Mouse (Mus musculus): ENCODE measurements around the gene Mab21l1. TPM values are rescaled to one million over a fixed set of nuclear protein-coding genes. Genes with fewer than 3 reads are reported as not detected.

The Mab21l1 gene
- total RNA-seq (2014; rRNA removed) (132 and 137 TPM in 2 replicates), polyA plus RNA-seq (2015; fragmentation: Nextera tagmentation; extraction: Ambion mirVana) (175 and 179 TPM in 2 replicates)

DNA sequence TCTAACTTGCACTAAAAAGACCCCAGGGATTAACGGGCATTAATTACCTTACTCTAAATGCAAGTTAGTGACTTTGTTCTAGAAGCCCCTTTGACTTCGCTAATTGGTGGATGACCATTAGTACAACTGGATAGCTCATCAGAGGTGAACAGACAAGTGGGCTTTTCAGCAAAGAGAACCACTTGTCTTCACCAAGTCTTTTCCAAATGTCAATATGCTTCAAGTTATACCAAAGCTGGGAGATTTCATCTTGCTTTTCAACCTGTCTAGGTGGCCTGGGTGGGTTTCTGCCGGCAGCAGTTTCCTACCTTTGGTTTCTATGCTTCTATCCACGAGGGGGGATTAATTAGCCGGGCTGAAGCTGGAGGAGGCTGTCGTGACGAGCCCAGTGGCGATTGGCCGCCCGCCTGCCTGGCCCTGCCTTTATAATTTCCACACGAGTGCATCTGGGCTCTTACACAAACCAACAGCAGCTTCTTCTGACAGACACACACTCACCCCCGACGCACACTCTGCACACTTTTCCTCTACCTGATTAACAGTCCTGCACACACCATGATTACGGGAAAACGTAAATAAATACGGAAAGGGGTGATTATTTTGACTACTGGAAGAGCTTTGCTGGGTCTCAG, at the start of gene Mab21l1:
TSS of gene Mab21l1 (plus strand) at position 455 of the 632 bp plus-strand sequence.
- no peaks in the 10 kb centered on the region for H3K36me3 ChIP-seq (ENCODE audit: insufficient read depth, low read length)
- H3K27me3 ChIP-seq (ENCODE audit: insufficient read depth, low read length) = no peaks in the 10 kb centered on the region
- ATAC-seq (peak; percentile 80), DNase-seq (ENCODE audit: low spot score) (peak; percentile 93)
- peak within 1 kb of the TSS; percentile 61 for H3K4me2 ChIP-seq (ENCODE audit: low read depth, low read length)
- H3K27ac ChIP-seq = peak within 1 kb of the TSS; percentile 97
- H3K9me3 ChIP-seq (ENCODE audit: low read length) = no peaks in the 10 kb centered on the region
- WGBS = 19% methylated on average over 16 of the region's 16 CpGs
- TF ChIP-seq CTCF (IDR thresholded peaks at IDR 0.05; ENCODE audit: low read depth) = no peak
- H3K9ac ChIP-seq (replicated peaks; ENCODE audit: low read length) = peak within 1 kb of the TSS; percentile 80
- H3K4me1 ChIP-seq (ENCODE audit: insufficient read depth, low read length) = no peaks in the 10 kb centered on the region
- H3K4me3 ChIP-seq (ENCODE audit: low read length) = peak within 1 kb of the TSS; percentile 51

DNA sequence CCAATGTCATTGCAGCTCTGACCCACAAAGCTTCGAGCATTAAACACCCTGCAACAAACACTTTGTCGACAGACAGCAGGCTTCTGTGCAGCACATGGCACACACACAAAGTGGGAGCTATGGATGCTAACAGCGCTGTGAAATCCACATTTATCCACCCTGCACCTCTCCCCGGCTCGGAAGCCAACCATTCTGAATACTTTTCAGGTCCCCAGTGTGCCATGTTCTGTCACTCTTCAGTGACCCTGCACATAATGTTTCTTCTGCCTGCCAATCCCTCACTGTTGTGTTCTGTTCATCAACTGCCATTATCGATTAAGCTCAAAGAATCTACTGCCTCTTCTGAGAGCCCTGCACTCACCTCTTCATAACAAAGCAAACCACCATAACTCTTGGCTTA, 48.6 kb upstream of the Mab21l1 start:
- Histone ChIP-seq H3K9ac (replicated peaks; ENCODE audit: low read length) (no peak overlapping the region), H3K27ac (no peak overlapping the region), H3K9me3 (ENCODE audit: low read length) (no peaks in the 10 kb centered on the region), H3K4me3 (ENCODE audit: low read length) (no peak overlapping the region), H3K4me2 (ENCODE audit: low read depth, low read length) (no peak overlapping the region), H3K4me1 (ENCODE audit: insufficient read depth, low read length) (no peaks in the 10 kb centered on the region), H3K36me3 (ENCODE audit: insufficient read depth, low read length) (no peaks in the 10 kb centered on the region), H3K27me3 (ENCODE audit: insufficient read depth, low read length) (no peaks in the 10 kb centered on the region)
- peak; percentile 72; the same call in 1 of the 2 replicates for ATAC-seq
- DNase-seq (ENCODE audit: low spot score) = peak; percentile 62
- 32% methylated on average over 6 of the region's 6 CpGs for WGBS
- TF ChIP-seq CTCF (IDR thresholded peaks at IDR 0.05; ENCODE audit: low read depth) = no peak

DNA sequence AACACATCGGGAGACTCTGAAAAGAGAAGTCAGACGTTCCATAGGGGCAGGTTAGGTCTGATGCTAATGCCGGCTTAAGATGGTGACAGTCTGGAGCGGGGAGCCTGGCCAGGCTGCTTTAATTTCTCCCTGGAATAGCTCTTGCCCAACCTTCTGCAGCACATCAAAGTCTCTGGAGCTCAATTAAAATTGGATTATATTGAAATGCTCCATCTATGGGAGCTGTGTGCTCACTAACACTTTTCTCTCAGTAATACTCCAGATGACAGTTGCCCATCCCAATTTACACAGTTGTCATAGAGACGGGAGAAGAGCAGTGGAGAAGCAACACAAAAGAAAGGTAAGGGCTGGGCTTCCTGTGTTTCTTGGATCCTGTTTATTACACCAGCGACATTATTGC, 40.9 kb upstream of the Mab21l1 start:
- no peak overlapping the region for H3K9ac ChIP-seq (replicated peaks; ENCODE audit: low read length)
- H3K4me2 ChIP-seq (ENCODE audit: low read depth, low read length) = 0 out of 2 replicates have a peak overlapping the region, but pooled peaks have one; percentile 14
- DNase-seq (ENCODE audit: low spot score) (peak; percentile 60), ATAC-seq (peak; percentile 84)
- H3K9me3 ChIP-seq (ENCODE audit: low read length) = no peaks in the 10 kb centered on the region
- peaks cover 8% of the 10 kb centered on the region for H3K4me1 ChIP-seq (ENCODE audit: insufficient read depth, low read length)
- no peaks in the 10 kb centered on the region for H3K36me3 ChIP-seq (ENCODE audit: insufficient read depth, low read length)
- peak overlapping the region; percentile 82 for H3K27ac ChIP-seq
- no peaks in the 10 kb centered on the region for H3K27me3 ChIP-seq (ENCODE audit: insufficient read depth, low read length)
- no peak overlapping the region for H3K4me3 ChIP-seq (ENCODE audit: low read length)
- 34% methylated on average over 6 of the region's 6 CpGs for WGBS
- TF ChIP-seq CTCF (IDR thresholded peaks at IDR 0.05; ENCODE audit: low read depth) = no peak

DNA sequence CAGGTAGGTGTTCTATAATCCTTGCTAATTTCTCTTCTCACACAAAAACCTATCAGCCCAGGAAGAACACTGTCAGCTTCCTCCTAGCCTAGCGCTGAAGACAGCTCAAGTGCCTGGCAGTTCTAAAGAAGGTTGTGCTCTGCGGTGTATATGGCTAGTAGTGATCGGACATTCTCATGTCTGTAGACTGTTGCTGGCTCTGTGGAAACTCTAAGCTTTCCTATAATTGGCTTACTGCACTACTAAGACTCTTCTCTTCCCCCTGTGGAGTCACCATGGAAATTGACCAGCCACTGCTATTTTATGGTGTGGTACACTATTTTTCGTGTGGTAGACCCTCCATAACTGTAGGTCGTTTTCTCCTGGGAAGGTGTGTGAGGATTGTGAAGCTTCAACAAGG, 40.1 kb upstream of the Mab21l1 start:
- peaks cover 8% of the 10 kb centered on the region for H3K4me1 ChIP-seq (ENCODE audit: insufficient read depth, low read length)
- WGBS = 59% methylated on average over 5 of the region's 5 CpGs
- TF ChIP-seq CTCF (IDR thresholded peaks at IDR 0.05; ENCODE audit: low read depth) = no peak
- no peaks in the 10 kb centered on the region for H3K9me3 ChIP-seq (ENCODE audit: low read length)
- no peaks in the 10 kb centered on the region for H3K27me3 ChIP-seq (ENCODE audit: insufficient read depth, low read length)
- peak; percentile 15 for ATAC-seq
- H3K27ac ChIP-seq = peak overlapping the region; percentile 82
- peak; percentile 33 for DNase-seq (ENCODE audit: low spot score)
- H3K9ac ChIP-seq (replicated peaks; ENCODE audit: low read length) = no peak overlapping the region
- no peaks in the 10 kb centered on the region for H3K36me3 ChIP-seq (ENCODE audit: insufficient read depth, low read length)
- no peak overlapping the region for H3K4me2 ChIP-seq (ENCODE audit: low read depth, low read length)
- H3K4me3 ChIP-seq (ENCODE audit: low read length) = no peak overlapping the region

DNA sequence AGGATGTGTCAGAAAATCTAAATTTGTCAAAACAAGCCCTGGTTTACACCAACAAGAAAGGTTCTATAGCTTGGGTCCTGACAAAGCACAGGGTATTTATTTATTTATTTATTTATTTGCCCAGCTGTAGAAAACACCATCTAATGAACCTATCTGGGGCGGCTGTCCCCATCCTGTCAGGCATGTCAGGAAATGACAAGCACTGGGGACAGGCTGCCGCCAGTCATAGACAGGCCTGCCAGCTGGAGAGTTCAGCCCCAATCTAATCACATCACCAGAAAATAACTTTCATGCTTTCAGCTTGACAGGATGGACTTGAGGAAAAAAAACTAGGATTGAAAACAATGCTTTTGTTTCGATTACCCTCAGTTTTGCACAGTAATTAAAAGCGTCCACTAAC, 39.7 kb upstream of the Mab21l1 start:
- Histone ChIP-seq H3K4me3 (ENCODE audit: low read length) (no peak overlapping the region), H3K9me3 (ENCODE audit: low read length) (no peaks in the 10 kb centered on the region), H3K9ac (replicated peaks; ENCODE audit: low read length) (no peak overlapping the region), H3K27ac (peak overlapping the region; percentile 82), H3K4me2 (ENCODE audit: low read depth, low read length) (no peak overlapping the region), H3K4me1 (ENCODE audit: insufficient read depth, low read length) (peaks cover 8% of the 10 kb centered on the region), H3K36me3 (ENCODE audit: insufficient read depth, low read length) (no peaks in the 10 kb centered on the region), H3K27me3 (ENCODE audit: insufficient read depth, low read length) (no peaks in the 10 kb centered on the region)
- peak; percentile 51 for DNase-seq (ENCODE audit: low spot score)
- WGBS = 51% methylated on average over 4 of the region's 4 CpGs
- peak; percentile 52 for ATAC-seq
- TF ChIP-seq CTCF (IDR thresholded peaks at IDR 0.05; ENCODE audit: low read depth) = no peak

DNA sequence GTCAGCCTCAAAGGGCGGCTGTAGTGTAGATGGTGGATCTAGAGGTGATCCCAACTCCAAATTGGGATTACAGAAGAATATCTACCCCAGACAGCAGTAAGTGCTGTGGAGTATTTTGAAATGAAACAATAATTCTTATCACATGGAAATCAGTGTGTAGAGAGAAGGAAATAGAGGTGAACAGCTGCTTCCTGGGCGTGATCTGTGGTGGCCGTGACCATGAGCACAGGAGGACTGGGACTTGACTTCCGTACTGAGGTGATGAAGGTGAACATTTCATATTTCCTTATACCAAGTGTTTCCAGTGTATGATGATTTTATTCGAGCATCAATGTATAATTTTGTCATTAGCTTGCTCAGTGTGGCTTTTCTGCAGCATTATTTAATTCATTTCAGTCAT, 38.4 kb upstream of the Mab21l1 start:
- Histone ChIP-seq H3K4me1 (ENCODE audit: insufficient read depth, low read length) (peaks cover 8% of the 10 kb centered on the region), H3K27ac (peak overlapping the region; percentile 17; the same call in 1 of the 2 replicates), H3K4me3 (ENCODE audit: low read length) (no peak overlapping the region), H3K36me3 (ENCODE audit: insufficient read depth, low read length) (no peaks in the 10 kb centered on the region), H3K9me3 (ENCODE audit: low read length) (no peaks in the 10 kb centered on the region), H3K9ac (replicated peaks; ENCODE audit: low read length) (no peak overlapping the region), H3K27me3 (ENCODE audit: insufficient read depth, low read length) (no peaks in the 10 kb centered on the region), H3K4me2 (ENCODE audit: low read depth, low read length) (no peak overlapping the region)
- no peak for TF ChIP-seq CTCF (IDR thresholded peaks at IDR 0.05; ENCODE audit: low read depth)
- no peak for ATAC-seq
- no peak for DNase-seq (ENCODE audit: low spot score)
- 74% methylated on average over 5 of the region's 5 CpGs for WGBS

DNA sequence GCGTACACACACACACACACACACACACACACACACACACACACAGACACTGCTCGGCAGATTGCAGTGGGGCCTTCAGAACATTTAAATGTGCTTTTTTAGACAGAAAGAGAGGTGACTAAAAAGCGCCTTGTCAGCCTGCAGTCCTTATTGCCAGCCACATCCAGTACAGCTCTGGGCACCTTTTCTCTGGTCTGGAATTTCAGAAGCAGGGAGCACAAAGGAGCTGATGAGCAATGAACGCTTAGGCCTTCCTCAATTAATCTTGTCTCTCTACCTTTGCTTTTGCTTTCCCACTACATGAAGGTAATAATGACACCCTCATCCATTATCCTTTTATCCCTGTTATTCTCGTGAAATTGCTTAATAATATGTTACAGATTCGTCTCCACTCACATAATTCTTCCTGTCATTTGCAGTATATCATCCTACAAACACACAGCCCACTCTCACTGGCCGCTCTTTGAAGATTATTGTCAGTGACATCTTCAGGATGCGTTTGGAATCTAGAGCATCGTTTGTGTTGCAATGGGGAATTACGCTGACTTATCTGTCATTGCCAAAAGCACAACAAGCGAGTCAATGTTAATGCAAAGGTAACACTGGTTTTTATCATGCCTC, 31.8 kb upstream of the Mab21l1 start:
- Histone ChIP-seq H3K27me3 (ENCODE audit: insufficient read depth, low read length) (no peaks in the 10 kb centered on the region), H3K4me2 (ENCODE audit: low read depth, low read length) (no peak overlapping the region), H3K9ac (replicated peaks; ENCODE audit: low read length) (0 out of 2 replicates have a peak overlapping the region, but pooled peaks have one; percentile 5), H3K4me3 (ENCODE audit: low read length) (no peak overlapping the region), H3K4me1 (ENCODE audit: insufficient read depth, low read length) (peaks cover 6% of the 10 kb centered on the region; the same call in 1 of the 2 replicates), H3K36me3 (ENCODE audit: insufficient read depth, low read length) (no peaks in the 10 kb centered on the region), H3K9me3 (ENCODE audit: low read length) (no peaks in the 10 kb centered on the region), H3K27ac (peak overlapping the region; percentile 74)
- ATAC-seq (peak; percentile 57), DNase-seq (ENCODE audit: low spot score) (peak; percentile 59)
- TF ChIP-seq CTCF (IDR thresholded peaks at IDR 0.05; ENCODE audit: low read depth) = no peak
- WGBS = 39% methylated on average over 11 of the region's 11 CpGs

Data from hindbrain, postnatal 0 days (tissue).